Mouse (Mus musculus) MEL (cell line): ENCODE data around the gene Aaed1.

Experiments used
- CTCF ChIP-seq, 3 experiments: IDR thresholded peaks in 2 of 3; conservative IDR thresholded peaks in 1 of 3; 2 replicates each; pipeline ENCODE4 v1.5.1; 2011 to 2012; ENCODE audit warnings: low read length in 3 of 3, low read depth in 2 of 3, mild to moderate bottlenecking in 2 of 3, improper control_type of control experiment in 1 of 3, inconsistent platforms in 1 of 3, mixed read lengths in 1 of 3, moderate library complexity in 1 of 3; ENCODE audit not compliant: control insufficient read depth in 1 of 3, insufficient read depth in 1 of 3, poor library complexity in 1 of 3, severe bottlenecking in 1 of 3
- E2F4 ChIP-seq: IDR thresholded peaks from 2 replicates; pipeline ENCODE4 v1.6.1; 2011; ENCODE audit warnings: low read depth, low read length, improper control_type of control experiment, borderline replicate concordance
- GABPA ChIP-seq: IDR thresholded peaks from 2 replicates; pipeline ENCODE4 v1.6.1; 2012; ENCODE audit warnings: low read depth, mild to moderate bottlenecking, inconsistent platforms, low read length, improper control_type of control experiment, moderate library complexity
- POLR2A ChIP-seq, 2 experiments: IDR thresholded peaks; 2 replicates each; pipeline ENCODE4 v1.6.1; 2011 to 2012; ENCODE audit warnings: low read length in 2 of 2, mild to moderate bottlenecking in 2 of 2, control low read depth in 1 of 2, improper control_type of control experiment in 1 of 2, low read depth in 1 of 2, moderate library complexity in 1 of 2; ENCODE audit not compliant: control insufficient read depth in 1 of 2, insufficient read depth in 1 of 2, poor library complexity in 1 of 2
- TAL1 ChIP-seq: IDR thresholded peaks from 2 replicates; pipeline ENCODE4 v1.6.1; 2012; ENCODE audit warnings: mild to moderate bottlenecking, inconsistent platforms, low read length, moderate library complexity, mixed read lengths

- TF ChIP-seq E2F4 (no peak), POLR2A (IDR thresholded peaks at IDR 0.05; ENCODE audit: control insufficient read depth in 1 of 2, insufficient read depth in 1 of 2, low read depth in 1 of 2, low read length in 2 of 2, poor library complexity in 1 of 2) (no peak), CTCF (IDR thresholded peaks at IDR 0.05 in 2 of 3, conservative IDR thresholded peaks at IDR 0.05 in 1 of 3; ENCODE audit: control insufficient read depth in 1 of 3, insufficient read depth in 1 of 3, low read depth in 2 of 3, low read length in 3 of 3, poor library complexity in 1 of 3, severe bottlenecking in 1 of 3) (no peak), TAL1 (no peak), GABPA (no peak)
Observed at GRCm38 (mm10) chr13:64335546-64336132, 23.1 kb upstream of the Aaed1 start.
